Mouse (Mus musculus): ENCODE measurements around the gene Os9. TPM values are rescaled to one million over a fixed set of nuclear protein-coding genes. Genes with fewer than 3 reads are reported as not detected.
"Not testable (repeated sequence)": the region's sequence is repeated elsewhere in the genome, so short reads cannot be mapped to it uniquely, and the experiment has no call there.

Gene Os9
- polyA plus RNA-seq, 1 experiment from 2014 or later: 101 TPM

- no peaks in the 10 kb centered on the region for H3K9me3 ChIP-seq (replicated peaks)
- H3K4me1 ChIP-seq: peaks cover 45% of the 10 kb centered on the region
- no peak for ATAC-seq (ENCODE audit: insufficient number of reproducible peaks, low FRiP score, low TSS enrichment, low read depth)
- no peaks in the 10 kb centered on the region for H3K36me3 ChIP-seq
- WGBS: 2% methylated on average over 70 of the region's 70 CpGs
- peaks cover 83% of the 10 kb centered on the region for H3K27me3 ChIP-seq
- peak overlapping the region; percentile 24 for H3K9ac ChIP-seq
- peak overlapping the region; percentile 57 for H3K4me3 ChIP-seq (replicated peaks)
- H3K4me2 ChIP-seq (replicated peaks): peak overlapping the region; percentile 93
- no peak overlapping the region for H3K27ac ChIP-seq (replicated peaks)
Observed at GRCm38 (mm10) chr10:127079665-127080391, 41.1 kb downstream of the Os9 start.

DNA sequence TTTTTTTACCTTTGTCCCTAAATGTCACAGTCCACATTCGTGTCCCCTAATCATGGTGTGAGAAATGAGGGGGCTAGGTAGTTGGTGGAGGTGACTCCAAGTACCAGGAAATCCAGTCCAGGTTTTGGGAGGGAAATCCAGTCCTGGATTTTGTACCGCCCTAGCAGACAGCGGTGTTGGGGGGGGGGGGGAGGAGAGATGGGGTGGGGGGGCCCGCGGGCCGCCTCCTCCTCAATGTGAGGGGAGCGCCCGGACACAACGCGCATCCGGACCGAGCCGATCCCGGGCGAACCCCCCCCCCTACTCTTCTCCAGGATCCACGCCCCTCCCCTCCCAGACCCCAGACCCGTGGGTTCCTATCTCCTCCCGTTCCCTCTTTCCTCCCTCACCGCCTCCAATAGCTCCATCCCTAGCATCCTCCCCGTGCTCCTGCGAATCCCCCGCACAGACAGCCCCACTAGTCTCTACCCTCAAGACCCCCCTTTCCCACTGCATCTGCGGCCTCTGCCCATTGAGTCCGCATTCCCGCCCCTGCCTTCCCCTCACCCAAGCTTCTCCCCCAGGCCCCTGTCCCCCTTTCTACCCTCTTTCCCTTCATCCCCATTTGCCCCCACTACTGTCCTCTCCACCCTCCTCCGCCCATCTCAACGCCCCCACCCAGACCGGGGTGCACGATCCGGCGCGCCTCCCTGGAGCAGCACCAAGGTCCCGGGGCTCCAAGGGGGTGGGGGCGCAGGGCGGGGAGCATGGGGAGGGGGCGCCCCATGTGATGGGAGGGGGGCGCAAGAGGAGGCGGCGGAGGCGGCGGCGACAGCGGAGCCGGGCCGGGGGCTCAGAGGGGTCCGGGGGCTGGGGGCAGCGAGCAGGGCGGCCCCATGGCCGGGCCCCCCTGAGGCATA is 42.0 kb downstream of the Os9 start:
- peak overlapping the region; percentile 24 for H3K9ac ChIP-seq
- H3K4me2 ChIP-seq (replicated peaks): peak overlapping the region; percentile 93
- WGBS: 1% methylated on average over 41 of the region's 49 CpGs
- ATAC-seq (ENCODE audit: insufficient number of reproducible peaks, low FRiP score, low TSS enrichment, low read depth): no peak
- H3K4me3 ChIP-seq (replicated peaks): peak overlapping the region; percentile 57
- no peak overlapping the region for H3K27ac ChIP-seq (replicated peaks)
- H3K27me3 ChIP-seq: peaks cover 77% of the 10 kb centered on the region
- no peaks in the 10 kb centered on the region for H3K36me3 ChIP-seq
- H3K4me1 ChIP-seq: peaks cover 45% of the 10 kb centered on the region
- H3K9me3 ChIP-seq (replicated peaks): no peaks in the 10 kb centered on the region

DNA sequence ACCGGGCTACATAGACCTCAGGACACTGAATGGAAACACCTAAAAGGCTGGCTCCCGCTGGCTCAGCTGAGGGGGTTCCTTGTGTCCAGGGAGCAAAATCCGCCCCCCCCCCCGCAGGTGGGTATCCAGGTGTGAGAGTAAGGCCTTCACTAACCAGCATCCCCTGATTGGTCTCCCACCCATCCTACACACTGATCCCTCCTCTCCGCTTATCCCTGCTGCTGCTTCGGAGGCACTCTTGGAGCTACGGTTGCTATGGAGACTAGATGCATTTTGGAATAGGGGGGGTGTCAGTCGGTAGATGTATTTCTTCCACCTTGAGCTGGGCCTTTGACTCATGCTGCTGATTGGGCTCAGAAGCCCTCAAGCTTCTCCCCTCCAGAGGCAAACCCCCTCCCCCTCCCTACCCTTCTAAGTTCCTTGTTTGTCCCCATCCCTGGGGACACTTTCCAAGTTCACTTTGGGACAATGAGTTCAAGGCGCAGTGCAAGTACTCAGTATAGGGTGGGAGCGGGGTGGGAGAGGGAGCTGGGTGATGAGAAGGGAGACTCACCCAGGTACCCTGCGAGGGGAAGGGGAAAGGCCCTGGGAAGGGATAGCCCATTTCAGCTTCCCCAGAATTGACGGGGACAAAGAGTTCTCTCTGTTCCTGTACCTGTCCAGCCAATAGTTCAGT is 42.8 kb downstream of the Os9 start:
- H3K9ac ChIP-seq: no peak overlapping the region
- ATAC-seq (ENCODE audit: insufficient number of reproducible peaks, low FRiP score, low TSS enrichment, low read depth): no peak
- no peak overlapping the region for H3K27ac ChIP-seq (replicated peaks)
- peaks cover 72% of the 10 kb centered on the region for H3K27me3 ChIP-seq
- 6% methylated on average over 12 of the region's 12 CpGs for WGBS
- peaks cover 45% of the 10 kb centered on the region for H3K4me1 ChIP-seq
- peak overlapping the region; percentile 57 for H3K4me3 ChIP-seq (replicated peaks)
- H3K9me3 ChIP-seq (replicated peaks): no peaks in the 10 kb centered on the region
- no peaks in the 10 kb centered on the region for H3K36me3 ChIP-seq
- H3K4me2 ChIP-seq (replicated peaks): peak overlapping the region; percentile 93

- Histone ChIP-seq H3K4me2 (replicated peaks) (no peak overlapping the region), H3K9me3 (replicated peaks) (no peaks in the 10 kb centered on the region), H3K27ac (replicated peaks) (no peak overlapping the region), H3K4me3 (replicated peaks) (no peak overlapping the region), H3K4me1 (peaks cover 45% of the 10 kb centered on the region), H3K9ac (no peak overlapping the region), H3K27me3 (peaks cover 65% of the 10 kb centered on the region), H3K36me3 (no peaks in the 10 kb centered on the region)
- no peak for ATAC-seq (ENCODE audit: insufficient number of reproducible peaks, low FRiP score, low TSS enrichment, low read depth)
- 10% methylated on average over 10 of the region's 10 CpGs for WGBS
Observed at GRCm38 (mm10) chr10:127077515-127077914, 43.4 kb downstream of the Os9 start.

- WGBS: 42% methylated on average over 4 of the region's 4 CpGs
- H3K9ac ChIP-seq: no peak overlapping the region
- no peak overlapping the region for H3K4me2 ChIP-seq (replicated peaks)
- H3K27me3 ChIP-seq: peaks cover 52% of the 10 kb centered on the region
- H3K4me3 ChIP-seq (replicated peaks): no peak overlapping the region
- no peaks in the 10 kb centered on the region for H3K36me3 ChIP-seq
- no peak overlapping the region for H3K27ac ChIP-seq (replicated peaks)
- no peaks in the 10 kb centered on the region for H3K9me3 ChIP-seq (replicated peaks)
- no peak for ATAC-seq (ENCODE audit: insufficient number of reproducible peaks, low FRiP score, low TSS enrichment, low read depth)
- H3K4me1 ChIP-seq: peaks cover 36% of the 10 kb centered on the region
Observed at GRCm38 (mm10) chr10:127076082-127076481, 44.8 kb downstream of the Os9 start.

GRCm38 (mm10) chr10:127075651-127076050 is 45.3 kb downstream of the Os9 start:
- no peak for ATAC-seq (ENCODE audit: insufficient number of reproducible peaks, low FRiP score, low TSS enrichment, low read depth)
- no peaks in the 10 kb centered on the region for H3K36me3 ChIP-seq
- H3K27ac ChIP-seq (replicated peaks): no peak overlapping the region
- H3K4me1 ChIP-seq: peaks cover 36% of the 10 kb centered on the region
- H3K9me3 ChIP-seq (replicated peaks): no peaks in the 10 kb centered on the region
- H3K4me2 ChIP-seq (replicated peaks): no peak overlapping the region
- no peak overlapping the region for H3K9ac ChIP-seq
- no peak overlapping the region for H3K4me3 ChIP-seq (replicated peaks)
- peaks cover 47% of the 10 kb centered on the region for H3K27me3 ChIP-seq
- WGBS: 62% methylated on average over 8 of the region's 8 CpGs

DNA sequence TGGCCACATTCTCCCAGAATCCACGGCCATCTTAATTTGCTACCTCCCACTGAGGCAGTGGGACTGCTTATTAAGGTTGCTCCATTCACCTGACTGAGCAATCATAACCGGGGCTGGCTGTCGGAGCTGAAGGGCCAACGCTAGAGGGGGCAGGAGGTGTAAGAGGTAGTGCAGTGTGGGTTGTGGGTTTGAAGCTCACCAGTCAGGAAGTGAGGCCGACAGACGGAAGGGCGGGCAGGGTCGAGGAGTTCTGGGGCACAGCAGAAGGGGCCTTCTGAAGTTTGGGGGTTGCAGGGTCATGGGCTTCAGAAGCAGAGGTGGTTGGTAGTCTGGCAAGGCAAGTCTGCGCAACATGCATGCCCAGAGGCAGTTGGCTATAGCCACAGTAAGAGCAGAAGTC is 45.9 kb downstream of the Os9 start, which contains the start of gene Agap2:
TSS of gene Agap2 (plus strand) at position 205 of the 400 bp plus-strand sequence.
- Histone ChIP-seq H3K27ac (replicated peaks) (no peak within 1 kb of the TSS), H3K36me3 (no peaks in the 10 kb centered on the region), H3K9me3 (replicated peaks) (no peaks in the 10 kb centered on the region), H3K4me1 (peaks cover 31% of the 10 kb centered on the region), H3K4me2 (replicated peaks) (no peak within 1 kb of the TSS), H3K27me3 (peaks cover 42% of the 10 kb centered on the region), H3K9ac (no peak within 1 kb of the TSS), H3K4me3 (replicated peaks) (no peak within 1 kb of the TSS)
- no peak for ATAC-seq (ENCODE audit: insufficient number of reproducible peaks, low FRiP score, low TSS enrichment, low read depth)
- WGBS: 64% methylated on average over 9 of the region's 9 CpGs

DNA sequence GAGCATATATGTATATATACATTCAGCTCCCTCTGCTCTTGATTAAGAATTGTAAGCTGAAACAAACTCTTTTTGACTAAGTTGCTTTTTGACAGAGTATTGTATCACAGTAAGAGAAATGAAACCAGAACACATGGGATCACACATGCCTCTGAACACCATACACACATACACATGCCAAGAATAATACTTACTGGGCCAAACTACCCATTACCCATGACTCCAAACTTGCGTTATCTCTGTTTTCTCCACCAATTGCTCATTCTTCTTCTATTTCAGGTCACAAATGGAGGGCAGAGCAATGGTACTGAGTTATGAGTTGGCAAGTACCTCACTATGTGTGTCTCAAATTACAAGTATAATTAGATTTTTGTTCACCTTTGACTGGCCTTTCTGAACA is 47.0 kb downstream of the Os9 start:
- Histone ChIP-seq H3K27me3 (peaks cover 31% of the 10 kb centered on the region), H3K9ac (no peak overlapping the region), H3K36me3 (no peaks in the 10 kb centered on the region), H3K4me1 (peaks cover 26% of the 10 kb centered on the region), H3K9me3 (replicated peaks) (no peaks in the 10 kb centered on the region), H3K4me2 (replicated peaks) (no peak overlapping the region), H3K27ac (replicated peaks) (no peak overlapping the region), H3K4me3 (replicated peaks) (no peak overlapping the region)
- ATAC-seq (ENCODE audit: insufficient number of reproducible peaks, low FRiP score, low TSS enrichment, low read depth): no peak
- WGBS: 84% methylated on average over 1 of the region's 1 CpGs

- not testable (repeated sequence) for ATAC-seq (ENCODE audit: insufficient number of reproducible peaks, low FRiP score, low TSS enrichment, low read depth); H3K27ac ChIP-seq (replicated peaks); H3K4me2 ChIP-seq (replicated peaks); H3K9me3 ChIP-seq (replicated peaks); H3K4me3 ChIP-seq (replicated peaks); H3K9ac ChIP-seq; H3K36me3 ChIP-seq
- WGBS: 66% methylated on average over 2 of the region's 2 CpGs
- peaks cover 27% of the 10 kb centered on the region for H3K4me1 ChIP-seq
- peaks cover 23% of the 10 kb centered on the region for H3K27me3 ChIP-seq
Observed at GRCm38 (mm10) chr10:127072969-127073368, 48.0 kb downstream of the Os9 start.

DNA sequence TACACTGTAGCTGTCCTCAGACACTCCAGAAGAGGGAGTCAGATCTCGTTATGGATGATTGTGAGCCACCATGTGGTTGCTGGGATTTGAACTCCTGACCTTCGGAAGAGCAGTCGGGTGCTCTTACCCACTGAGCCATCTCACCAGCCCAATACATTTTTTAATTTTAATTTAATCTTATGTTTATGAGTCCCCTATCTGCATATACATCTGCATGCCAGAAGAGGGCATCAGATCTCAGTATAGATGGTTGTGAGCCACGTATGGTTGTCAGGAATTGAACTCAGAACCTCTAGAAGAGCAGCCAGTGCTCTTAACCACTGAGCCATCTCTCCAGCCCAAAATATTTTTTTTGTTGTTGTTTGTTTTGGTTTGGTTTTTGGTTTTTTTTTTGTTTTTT is 48.7 kb downstream of the Os9 start:
- peaks cover 15% of the 10 kb centered on the region for H3K36me3 ChIP-seq
- H3K4me1 ChIP-seq: peaks cover 24% of the 10 kb centered on the region
- H3K9me3 ChIP-seq (replicated peaks); H3K4me2 ChIP-seq (replicated peaks); ATAC-seq (ENCODE audit: insufficient number of reproducible peaks, low FRiP score, low TSS enrichment, low read depth); H3K4me3 ChIP-seq (replicated peaks); H3K27ac ChIP-seq (replicated peaks); H3K9ac ChIP-seq: not testable (repeated sequence)
- H3K27me3 ChIP-seq: peaks cover 16% of the 10 kb centered on the region
- 77% methylated on average over 4 of the region's 4 CpGs for WGBS

GRCm38 (mm10) chr10:127071203-127071602 is 49.7 kb downstream of the Os9 start:
- H3K27me3 ChIP-seq: peaks cover 6% of the 10 kb centered on the region
- H3K9me3 ChIP-seq (replicated peaks): no peaks in the 10 kb centered on the region
- no peak for ATAC-seq (ENCODE audit: insufficient number of reproducible peaks, low FRiP score, low TSS enrichment, low read depth)
- H3K9ac ChIP-seq: no peak overlapping the region
- peaks cover 26% of the 10 kb centered on the region for H3K36me3 ChIP-seq
- WGBS: 74% methylated on average over 9 of the region's 9 CpGs
- peaks cover 24% of the 10 kb centered on the region for H3K4me1 ChIP-seq
- no peak overlapping the region for H3K27ac ChIP-seq (replicated peaks)
- H3K4me3 ChIP-seq (replicated peaks): peak overlapping the region; percentile 73
- peak overlapping the region; percentile 67 for H3K4me2 ChIP-seq (replicated peaks)

All from embryonic facial prominence, embryonic 15.5 days (tissue).